Mouse (Mus musculus) forebrain, embryonic 16.5 days (tissue): ENCODE results near the gene Usp54. TPM values are rescaled to one million over a fixed set of nuclear protein-coding genes. Genes with fewer than 3 reads are reported as not detected.

Experiments
- ATAC-seq: fragments of 200-750 bp; cut with Nextera tagmentation; 2 replicates; pipeline ENCODE4 v1.8.0; 2017; ENCODE audit warnings: mild to moderate bottlenecking, moderate library complexity
- H3K27ac ChIP-seq: fragments of 300-500 bp; sonication (generic); 2 replicates; pipeline ENCODE4 v1.5.1; 2014; ENCODE audit warnings: low read length, control low read depth
- H3K27me3 ChIP-seq: fragments of 300-500 bp; sonication (generic); replicated peaks from 2 replicates; pipeline ENCODE4 v1.6.1; 2014; ENCODE audit warnings: low read length; ENCODE audit not compliant: control insufficient read depth, insufficient read depth
- H3K36me3 ChIP-seq: fragments of 300-500 bp; sonication (generic); 2 replicates; pipeline ENCODE4 v1.6.1; 2014; ENCODE audit not compliant: control insufficient read depth, insufficient read depth
- H3K4me1 ChIP-seq: fragments of 300-500 bp; sonication (generic); replicated peaks from 2 replicates; pipeline ENCODE4 v1.6.1; 2014; ENCODE audit warnings: low read length; ENCODE audit not compliant: control insufficient read depth, insufficient read depth
- H3K4me2 ChIP-seq: fragments of 300-500 bp; sonication (generic); 2 replicates; pipeline ENCODE4 v1.6.1; 2014; ENCODE audit warnings: mild to moderate bottlenecking, low read length, control low read depth
- H3K4me3 ChIP-seq: fragments of 300-500 bp; sonication (generic); replicated peaks from 2 replicates; pipeline ENCODE4 v1.5.1; 2014; ENCODE audit warnings: mild to moderate bottlenecking, low read length, control low read depth
- H3K9ac ChIP-seq: fragments of 300-500 bp; sonication (generic); replicated peaks from 2 replicates; pipeline ENCODE4 v1.6.1; 2014; ENCODE audit warnings: low read depth, low read length, control low read depth
- H3K9me3 ChIP-seq: fragments of 300-500 bp; sonication (generic); 2 replicates; pipeline ENCODE4 v1.6.1; 2016; ENCODE audit warnings: low read length; ENCODE audit not compliant: control insufficient read depth
- WGBS: fragments of 180-500 bp; shearing (Covaris S2); extraction: QIAGEN DNeasy Blood & Tissue Kit; methylation state at CpG from one replicate; pipeline ENCODE4 v1.1.7; 2014; 5-methylcytosine and 5-hydroxymethylcytosine counted together
- polyA plus RNA-seq: library from polyadenylated mRNA; unstranded; fragments of >200 nt; fragmentation: Nextera tagmentation; extraction: Ambion mirVana; gene quantifications from 2 replicates; pipeline ENCODE4 v1.2.1, GENCODE M21; 2015

Usp54 gene
- polyA plus RNA-seq, 1 experiment from 2014 or later, result 11.1 TPM

DNA sequence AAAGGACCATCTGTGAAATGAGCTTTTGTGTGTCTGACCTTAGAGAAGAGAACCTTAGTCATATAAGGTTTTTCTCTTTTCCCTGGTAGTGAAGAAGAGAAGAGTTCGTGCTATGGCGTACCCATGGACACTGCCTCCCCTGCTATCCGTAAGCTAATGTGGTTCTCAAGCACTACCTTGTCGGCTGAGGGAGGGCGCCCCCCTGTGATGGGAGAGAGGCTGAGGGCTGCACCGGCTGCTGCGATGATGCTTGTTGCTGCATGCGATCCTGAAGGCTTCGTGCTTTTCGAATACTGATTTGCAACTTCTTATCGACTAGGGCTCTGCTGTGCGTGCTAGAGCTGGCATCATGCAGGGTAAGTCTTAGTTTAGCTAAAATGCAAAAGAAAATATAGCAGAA, 76.2 kb downstream of the Usp54 start:
- WGBS, result 64% methylated on average over 12 of the region's 12 CpGs
- Histone ChIP-seq H3K36me3 (peaks cover 23% of the 10 kb centered on the region), H3K4me1 (no peaks in the 10 kb centered on the region), H3K27me3 (no peaks in the 10 kb centered on the region), H3K27ac (no peak overlapping the region), H3K4me2 (no peak overlapping the region), H3K4me3 (no peak overlapping the region), H3K9ac (no peak overlapping the region), H3K9me3 (no peaks in the 10 kb centered on the region)
- no peak for ATAC-seq

DNA sequence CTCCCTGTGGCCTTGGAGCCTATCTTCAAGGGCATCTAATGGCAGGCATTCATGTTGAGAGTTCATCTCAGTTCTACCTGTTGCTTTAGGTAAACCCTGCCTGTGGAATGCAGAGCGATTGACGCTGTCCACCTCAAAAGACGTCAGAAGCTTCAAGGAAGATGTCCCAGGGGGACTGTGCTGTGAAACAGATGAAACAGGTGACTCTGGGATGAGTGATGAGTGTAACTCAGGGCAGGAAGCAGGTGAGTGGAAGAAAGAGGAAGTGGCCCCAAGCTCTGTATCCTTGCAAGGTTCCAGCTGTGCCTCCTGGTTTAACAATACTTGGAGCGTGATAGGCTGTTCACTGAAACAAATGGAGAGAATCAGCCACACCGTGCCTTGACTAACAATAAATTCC, 79.0 kb downstream of the Usp54 start:
- WGBS, result 94% methylated on average over 5 of the region's 5 CpGs

DNA sequence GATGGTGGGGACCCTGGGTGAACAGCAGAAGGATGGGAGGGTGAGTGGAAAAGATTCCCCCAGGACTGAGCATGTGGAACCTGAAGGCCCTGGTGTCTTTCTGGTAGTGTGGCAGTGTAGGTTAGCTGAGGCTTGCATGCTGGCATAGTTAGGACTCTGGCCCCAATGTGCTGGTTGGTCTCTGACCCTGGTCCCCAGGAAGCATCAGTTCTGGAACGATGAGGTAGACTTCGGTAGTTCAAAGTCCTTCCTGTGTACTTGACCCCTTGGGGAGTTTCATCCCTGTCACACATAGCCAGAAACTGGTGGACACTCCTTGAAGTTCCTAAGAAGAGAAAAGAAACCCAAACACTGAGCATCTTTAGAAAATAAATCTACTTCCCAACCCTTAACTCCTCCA, 90.7 kb downstream of the Usp54 start:
- WGBS, result 89% methylated on average over 2 of the region's 2 CpGs
- no peak overlapping the region for H3K27ac ChIP-seq
- peaks cover under 1% of the 10 kb centered on the region for H3K4me1 ChIP-seq
- no peaks in the 10 kb centered on the region for H3K27me3 ChIP-seq
- H3K36me3 ChIP-seq, result peaks cover 13% of the 10 kb centered on the region; the same call in 1 of the 2 replicates
- no peak overlapping the region for H3K9ac ChIP-seq
- no peak overlapping the region for H3K4me3 ChIP-seq
- ATAC-seq, result no peak
- no peaks in the 10 kb centered on the region for H3K9me3 ChIP-seq
- no peak overlapping the region for H3K4me2 ChIP-seq

More for the DNA sequence above, 79.0 kb downstream of the Usp54 start:
- Histone ChIP-seq H3K4me2 (no peak overlapping the region), H3K4me1 (no peaks in the 10 kb centered on the region), H3K4me3 (no peak overlapping the region), H3K27me3 (no peaks in the 10 kb centered on the region), H3K36me3 (peaks cover 23% of the 10 kb centered on the region), H3K9ac (no peak overlapping the region), H3K9me3 (no peaks in the 10 kb centered on the region), H3K27ac (no peak overlapping the region)
- ATAC-seq, result no peak

DNA sequence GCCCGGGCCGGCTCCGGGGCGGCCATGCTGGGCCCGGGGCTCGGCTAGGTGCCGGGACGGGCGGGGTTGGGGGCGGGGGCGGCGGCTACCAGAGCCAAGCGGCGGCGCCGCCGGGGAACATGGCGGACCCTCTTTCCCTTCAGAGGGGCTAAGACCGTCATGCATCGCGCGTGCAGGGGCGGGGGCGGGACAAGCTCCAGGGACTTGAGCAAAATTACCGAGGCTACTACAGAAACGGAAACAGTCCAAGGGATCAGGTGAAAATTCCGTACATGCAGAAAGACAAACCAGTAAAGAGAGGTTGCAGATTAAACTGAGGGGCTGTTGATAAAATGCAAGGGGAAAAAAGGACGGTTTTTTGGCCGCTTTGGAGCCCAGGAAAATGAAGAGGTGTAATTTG, 94.4 kb downstream of the Usp54 start, which contains the start of gene Ppp3cb:
Ppp3cb (minus strand) TSS at position 159 of the 400 bp plus-strand sequence.
- Histone ChIP-seq H3K36me3 (peaks cover 11% of the 10 kb centered on the region; the same call in 1 of the 2 replicates), H3K4me3 (peak within 1 kb of the TSS; percentile 96), H3K9ac (peak within 1 kb of the TSS; percentile 91), H3K27ac (peak within 1 kb of the TSS; percentile 94), H3K9me3 (no peaks in the 10 kb centered on the region), H3K4me2 (peak within 1 kb of the TSS; percentile 63), H3K4me1 (peaks cover 15% of the 10 kb centered on the region), H3K27me3 (no peaks in the 10 kb centered on the region)
- WGBS, result 0% methylated on average over 18 of the region's 29 CpGs
- ATAC-seq, result peak; percentile 96

DNA sequence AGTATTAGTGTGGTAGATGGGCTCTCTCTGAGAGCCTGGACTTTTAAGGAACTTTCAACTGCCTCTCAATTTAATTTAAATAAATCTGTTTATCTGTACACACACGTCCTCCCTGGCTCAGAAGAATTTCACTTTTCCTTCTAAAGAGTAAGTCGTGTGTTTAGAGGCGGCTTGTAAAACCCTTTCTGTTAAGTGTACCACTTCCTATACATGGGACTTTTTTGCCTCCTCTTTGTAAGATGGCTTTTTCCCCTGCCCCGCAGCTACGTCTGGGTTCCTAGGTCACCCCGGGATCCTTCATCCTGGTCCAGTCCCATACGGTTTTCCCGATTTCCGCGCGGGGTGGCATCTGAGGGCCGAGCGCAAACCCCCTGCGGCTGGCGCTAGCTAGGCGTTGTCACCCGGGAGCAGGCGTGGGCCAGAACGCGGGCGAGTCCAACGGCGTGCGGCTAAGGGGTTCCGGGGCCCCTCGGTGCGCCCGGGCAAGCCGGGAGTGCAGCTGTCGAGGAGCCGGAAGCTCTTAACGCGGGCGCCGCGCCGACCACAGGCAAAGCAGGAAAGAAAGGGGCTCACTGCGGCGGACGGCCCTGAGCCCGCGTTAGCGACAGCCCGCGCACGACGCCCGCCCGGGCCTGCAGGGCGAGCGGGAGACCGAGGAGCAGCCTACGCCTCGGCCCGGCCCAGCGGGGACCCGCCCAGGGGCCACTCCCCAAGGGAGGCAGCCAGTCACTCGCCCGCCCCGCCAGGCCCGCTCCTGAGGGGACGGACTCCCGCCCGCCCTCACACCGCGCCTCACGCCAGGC, 95.1 kb downstream of the Usp54 start:
- Histone ChIP-seq H3K27me3 (no peaks in the 10 kb centered on the region), H3K9me3 (no peaks in the 10 kb centered on the region), H3K4me2 (peak overlapping the region; percentile 63), H3K4me3 (peak overlapping the region; percentile 96), H3K36me3 (peaks cover 8% of the 10 kb centered on the region; the same call in 1 of the 2 replicates), H3K27ac (peak overlapping the region; percentile 94), H3K9ac (peak overlapping the region; percentile 91), H3K4me1 (peaks cover 15% of the 10 kb centered on the region)
- under 1% methylated on average over 48 of the region's 67 CpGs for WGBS
- peak; percentile 95 for ATAC-seq

DNA sequence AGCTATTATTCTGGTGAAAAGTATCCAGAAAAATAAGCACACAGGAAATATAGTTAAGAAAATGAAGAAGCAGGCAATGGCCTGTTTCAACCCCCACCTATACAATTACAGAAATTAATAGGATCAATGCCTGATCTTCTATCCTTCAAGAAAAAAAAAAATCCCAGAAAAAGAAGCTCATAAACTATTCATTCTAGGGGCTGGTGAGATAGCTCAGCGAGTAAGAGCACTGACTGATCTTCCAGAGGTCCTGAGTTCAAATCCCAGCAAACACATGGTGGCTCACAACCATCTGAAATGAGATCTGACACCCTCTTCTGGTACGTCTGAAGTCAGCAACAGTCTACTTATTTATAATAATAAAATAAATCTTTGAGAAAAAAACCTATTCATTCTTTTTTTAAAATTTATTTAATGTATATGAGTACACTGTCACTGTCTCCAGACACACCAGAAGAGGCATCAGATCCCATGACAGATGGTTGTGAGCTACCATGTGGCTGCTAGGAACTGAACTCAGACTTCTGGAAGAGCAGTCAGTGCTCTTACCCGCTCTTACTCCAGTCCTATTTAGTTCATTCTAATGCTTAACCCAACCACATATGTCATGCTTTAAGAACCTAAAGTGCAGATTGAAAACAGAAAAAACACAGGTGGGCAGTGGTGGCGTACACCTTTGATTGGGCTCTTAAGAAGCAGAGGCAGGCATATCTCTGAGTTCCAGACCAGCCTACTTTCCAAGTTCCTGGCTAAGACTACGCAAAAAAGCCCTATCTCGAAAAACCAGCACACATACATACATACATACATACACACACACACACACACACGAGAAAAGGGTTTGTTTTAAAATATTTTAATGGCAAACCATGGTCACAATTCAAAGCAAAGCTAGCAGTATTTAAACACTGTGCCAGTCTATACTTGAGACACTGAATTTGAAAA, 96.1 kb downstream of the Usp54 start:
- Histone ChIP-seq H3K27me3 (no peaks in the 10 kb centered on the region), H3K36me3 (peaks cover 4% of the 10 kb centered on the region; the same call in 1 of the 2 replicates), H3K4me1 (peaks cover 15% of the 10 kb centered on the region), H3K27ac (no peak overlapping the region), H3K9ac (no peak overlapping the region), H3K4me2 (peak overlapping the region; percentile 51), H3K4me3 (peak overlapping the region; percentile 25), H3K9me3 (no peaks in the 10 kb centered on the region)
- WGBS, result 73% methylated on average over 7 of the region's 7 CpGs
- no peak for ATAC-seq

DNA sequence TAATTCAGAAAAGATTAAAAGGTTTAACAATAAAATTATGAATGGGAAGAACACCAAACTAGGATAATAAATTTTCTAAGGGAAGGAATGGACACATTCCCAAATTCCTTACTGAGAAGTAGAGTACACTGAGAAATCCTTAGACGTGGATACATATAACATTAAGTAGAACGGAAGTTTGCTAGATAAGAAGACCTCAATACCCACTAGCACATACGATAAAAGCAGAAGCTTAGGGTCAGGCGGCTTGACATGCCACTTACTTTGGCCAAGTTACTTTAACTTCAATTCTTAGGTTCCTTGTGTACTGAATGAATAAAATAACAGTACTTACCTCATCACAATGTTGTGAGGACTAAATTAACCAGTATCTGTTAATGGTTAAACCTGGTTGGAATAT, 111.2 kb downstream of the Usp54 start:
- no peak overlapping the region for H3K4me3 ChIP-seq
- H3K4me1 ChIP-seq, result no peaks in the 10 kb centered on the region
- H3K9me3 ChIP-seq, result no peaks in the 10 kb centered on the region
- no peaks in the 10 kb centered on the region; the same call in 1 of the 2 replicates for H3K36me3 ChIP-seq
- H3K27me3 ChIP-seq, result no peaks in the 10 kb centered on the region
- H3K4me2 ChIP-seq, result no peak overlapping the region
- no peak overlapping the region for H3K27ac ChIP-seq
- H3K9ac ChIP-seq, result no peak overlapping the region
- 92% methylated on average over 4 of the region's 4 CpGs for WGBS
- no peak for ATAC-seq

DNA sequence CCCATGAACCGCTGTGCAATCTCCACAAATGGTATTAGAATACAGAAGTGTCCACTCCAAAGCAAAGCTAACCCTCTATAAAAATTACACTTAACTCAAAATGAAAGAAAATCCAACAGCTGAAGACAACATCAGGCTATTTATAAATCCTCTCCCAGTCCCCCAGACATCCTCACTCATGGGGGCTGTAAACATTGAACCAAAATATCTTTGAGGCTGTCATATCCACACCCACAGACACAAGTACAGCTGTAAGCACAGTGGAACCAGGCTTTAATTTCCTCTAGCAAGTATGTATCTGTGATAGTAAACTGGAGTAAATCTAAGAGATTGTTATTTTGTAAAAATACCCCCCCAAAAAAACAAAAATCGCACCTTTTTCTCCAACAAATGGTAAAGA, 120.7 kb downstream of the Usp54 start:
- H3K4me1 ChIP-seq, result no peaks in the 10 kb centered on the region
- no peak overlapping the region for H3K4me2 ChIP-seq
- H3K9me3 ChIP-seq, result no peaks in the 10 kb centered on the region
- H3K27ac ChIP-seq, result no peak overlapping the region
- peaks cover 2% of the 10 kb centered on the region for H3K36me3 ChIP-seq
- no peak for ATAC-seq
- no peaks in the 10 kb centered on the region for H3K27me3 ChIP-seq
- 96% methylated on average over 2 of the region's 2 CpGs for WGBS
- no peak overlapping the region for H3K9ac ChIP-seq
- no peak overlapping the region for H3K4me3 ChIP-seq

DNA sequence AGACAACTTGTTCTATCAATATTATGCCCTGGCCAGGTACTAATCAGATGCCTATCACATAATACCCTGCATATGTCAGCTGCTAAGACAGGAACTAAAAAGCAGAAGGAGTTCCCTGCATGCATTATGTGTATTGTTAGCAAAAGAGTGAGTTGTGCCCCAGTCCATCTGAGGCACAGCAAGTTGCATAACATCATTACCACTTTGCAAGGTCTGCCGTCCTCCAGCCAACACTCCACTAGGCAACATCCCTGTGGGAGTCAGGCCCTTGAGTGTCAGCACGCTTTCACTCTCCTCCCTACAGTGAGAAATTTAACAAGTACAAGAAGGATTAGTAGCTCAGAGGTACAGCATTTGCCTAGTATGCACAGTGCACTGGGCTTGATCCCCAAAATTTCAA, 132.4 kb downstream of the Usp54 start:
- no peak for ATAC-seq
- no peaks in the 10 kb centered on the region for H3K36me3 ChIP-seq
- H3K4me2 ChIP-seq, result no peak overlapping the region
- 72% methylated on average over 2 of the region's 2 CpGs for WGBS
- no peak overlapping the region for H3K9ac ChIP-seq
- no peak overlapping the region for H3K27ac ChIP-seq
- H3K4me1 ChIP-seq, result no peaks in the 10 kb centered on the region
- H3K27me3 ChIP-seq, result no peaks in the 10 kb centered on the region
- H3K4me3 ChIP-seq, result no peak overlapping the region
- H3K9me3 ChIP-seq, result no peaks in the 10 kb centered on the region
